Mouse (Mus musculus): ENCODE data around the gene Pla2g15. TPM values are rescaled to one million over a fixed set of nuclear protein-coding genes. Genes with fewer than 3 reads are reported as not detected.

Gene Pla2g15
- polyA plus RNA-seq (2014; fragmentation: Illumina TruSeq; extraction: RNeasy Lipid Tissue Mini Kit (QIAGEN cat#74804); ENCODE audit: low read depth, low replicate concordance), result 2.3 TPM

DNA sequence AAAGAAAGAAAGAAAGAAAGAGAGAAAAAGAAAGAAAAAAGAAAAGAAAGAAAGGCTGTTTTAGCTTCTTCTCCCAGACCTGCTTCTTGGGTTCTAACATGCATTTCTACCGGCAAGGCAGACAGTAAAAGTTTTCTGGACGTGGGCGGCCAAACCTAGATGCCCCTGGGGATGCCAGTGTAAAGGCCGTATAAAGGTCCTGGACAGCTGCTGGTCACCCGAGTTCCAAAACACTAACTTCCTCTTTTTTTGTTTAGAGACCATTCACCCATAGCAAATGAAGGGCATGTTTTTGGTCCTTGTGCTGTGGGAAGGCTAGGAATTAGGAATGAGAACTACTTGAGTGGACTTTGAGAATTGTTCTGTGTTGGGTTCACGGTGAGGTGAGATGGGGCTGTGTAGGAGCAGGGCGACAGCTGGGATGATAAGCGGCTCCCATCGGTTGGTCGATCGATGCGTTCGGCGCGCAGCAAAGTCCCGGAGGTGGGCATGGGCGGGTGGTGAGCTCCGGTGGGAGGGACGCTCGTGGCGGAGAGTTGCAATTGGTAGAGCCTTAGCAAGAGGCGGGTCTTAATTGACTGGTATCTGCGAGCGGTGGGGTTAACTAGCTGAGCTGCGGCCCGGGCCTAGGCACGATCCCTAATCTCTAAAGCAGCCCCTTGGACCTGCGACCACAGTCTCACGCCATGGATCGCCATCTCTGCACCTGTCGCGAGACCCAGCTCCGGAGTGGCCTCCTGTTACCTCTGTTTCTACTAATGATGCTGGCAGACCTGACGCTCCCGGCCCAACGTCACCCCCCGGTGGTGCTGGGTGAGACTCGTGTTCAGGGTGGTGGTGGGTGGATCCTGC is at the start of gene Pla2g15:
Pla2g15 (plus strand) TSS at position 599 of the 852 bp plus-strand sequence.

DNA sequence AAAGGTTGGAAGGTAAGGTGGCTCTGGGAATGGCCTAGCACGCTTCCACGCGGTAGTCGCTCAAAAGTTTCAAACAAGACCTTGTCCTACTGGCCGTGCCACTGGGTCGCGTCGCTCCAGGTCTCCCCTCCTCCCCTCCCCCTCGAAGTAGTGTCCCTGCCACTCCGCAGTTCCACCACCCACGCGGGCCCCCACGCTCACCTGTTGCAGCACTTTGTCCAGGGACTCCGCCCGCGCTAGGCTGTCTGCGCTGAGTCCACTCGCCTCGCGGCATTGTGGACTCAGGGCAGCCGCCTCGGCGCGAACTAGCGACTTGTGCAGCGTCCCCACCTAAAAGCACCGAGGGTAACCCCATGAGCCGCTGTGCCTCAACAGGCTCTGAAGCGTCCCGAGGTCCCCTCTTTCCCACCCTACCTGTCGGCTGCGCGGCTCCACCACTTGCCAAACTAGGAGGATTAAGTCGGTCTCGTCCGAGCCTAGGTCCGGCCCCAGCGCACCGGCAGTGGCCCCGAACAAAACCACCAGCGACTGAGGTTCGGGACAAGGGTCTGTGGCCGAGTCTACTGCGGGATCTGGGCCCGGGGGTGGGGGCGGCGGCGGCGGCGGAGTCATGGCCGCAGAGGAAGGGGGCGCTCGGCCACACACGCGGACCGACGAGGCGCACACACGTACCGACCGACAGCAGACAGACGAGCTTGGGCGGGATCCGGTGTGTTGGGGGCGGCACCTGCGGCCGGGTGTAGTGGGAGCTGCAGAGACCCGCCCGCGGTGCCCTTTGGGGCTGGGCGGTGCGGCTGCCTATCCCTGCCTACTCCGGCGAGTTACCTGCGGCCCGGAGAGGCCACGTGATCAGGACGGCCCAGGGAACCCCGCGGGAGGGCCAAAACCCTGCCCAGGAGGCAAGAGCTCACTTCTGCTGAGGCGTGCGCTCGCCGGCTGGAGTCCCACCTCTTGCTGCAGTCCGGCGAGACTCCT is 13.8 kb upstream of the Pla2g15 start, which contains the start of gene Esrp2:
Esrp2 (minus strand) TSS at position 819 of the 975 bp plus-strand sequence.

DNA sequence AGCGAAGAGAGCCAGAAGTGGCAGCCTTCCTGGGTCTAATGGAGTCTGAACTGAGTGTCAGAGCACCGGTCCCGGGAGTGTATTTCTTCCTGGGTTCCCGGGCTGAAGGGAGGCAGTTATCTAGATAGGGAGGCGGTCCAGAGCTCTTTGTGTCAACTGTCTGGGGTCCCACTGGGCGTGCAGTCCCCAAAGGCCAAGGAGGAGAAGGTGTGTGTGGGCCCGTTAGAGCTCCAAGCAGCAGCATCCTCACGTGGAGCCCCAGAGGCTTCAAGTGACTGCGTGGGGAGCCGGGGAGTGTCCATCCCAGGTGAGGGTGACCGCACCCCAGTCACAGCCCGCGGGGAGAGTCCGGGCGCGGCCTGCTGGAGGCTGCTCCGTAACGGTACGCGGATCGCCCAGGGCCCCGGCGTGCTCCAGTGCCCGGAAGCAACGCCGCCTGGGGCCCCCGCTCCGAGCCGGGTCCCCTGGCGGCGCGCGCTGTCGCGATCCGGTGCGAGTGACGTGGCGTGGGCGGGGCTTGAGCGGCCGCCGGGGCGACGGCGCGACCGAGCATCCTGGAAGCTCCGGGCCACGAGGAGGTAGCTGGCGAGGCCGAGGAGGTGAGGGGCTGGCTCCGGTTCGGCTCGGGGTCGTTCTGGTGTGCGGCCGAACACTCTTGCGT is 18.3 kb downstream of the Pla2g15 start, which contains the start of gene Slc7a6:
Slc7a6 (plus strand) TSS at position 502 of the 661 bp plus-strand sequence.

DNA sequence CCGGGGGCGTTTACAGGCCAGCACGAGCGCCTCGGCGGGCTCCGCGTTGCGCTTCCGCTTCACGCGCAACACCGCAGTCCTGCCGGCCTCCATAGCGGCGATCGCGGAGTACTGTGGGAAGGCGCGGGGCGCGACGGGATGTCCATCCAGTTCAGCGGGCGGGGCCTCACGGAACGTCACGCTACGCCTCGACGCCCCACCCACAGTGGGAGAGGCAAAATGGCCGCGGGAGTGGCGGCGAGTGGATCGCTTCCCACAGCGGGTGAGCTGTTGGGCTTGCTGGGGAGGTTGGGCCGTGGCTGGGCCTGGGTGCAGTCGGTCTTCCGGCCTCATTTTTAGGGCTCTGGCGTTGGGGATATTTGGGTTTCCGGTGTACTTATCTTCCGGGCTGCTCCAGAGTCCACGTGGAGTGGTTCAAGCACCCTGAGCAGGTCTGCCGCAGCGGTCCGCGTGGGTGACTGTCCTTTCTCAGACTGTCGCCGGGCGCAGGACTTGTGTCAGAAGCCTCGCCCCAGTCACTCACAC is 60.7 kb downstream of the Pla2g15 start, which contains the start of the genes Slc7a6os and Prmt7:
Slc7a6os (minus strand) TSS at position 115 of the 525 bp plus-strand sequence.
Prmt7 (plus strand) TSS at position 116 of the 525 bp plus-strand sequence.

Other genes with a start within 250 kb of the Pla2g15 start
- gene Pskh1, start 250.0 kb upstream of the Pla2g15 start, polyA plus RNA-seq (2014; fragmentation: Illumina TruSeq; extraction: RNeasy Lipid Tissue Mini Kit (QIAGEN cat#74804); ENCODE audit: low read depth, low replicate concordance), result 2.6 TPM
- 1.5 TPM for gene Ctrl, start 216.5 kb upstream of the Pla2g15 start, polyA plus RNA-seq (2014; fragmentation: Illumina TruSeq; extraction: RNeasy Lipid Tissue Mini Kit (QIAGEN cat#74804); ENCODE audit: low read depth, low replicate concordance)
- 1.7 TPM for gene Psmb10, start 212.0 kb upstream of the Pla2g15 start, polyA plus RNA-seq (2014; fragmentation: Illumina TruSeq; extraction: RNeasy Lipid Tissue Mini Kit (QIAGEN cat#74804); ENCODE audit: low read depth, low replicate concordance)
- not detected for gene Lcat, start 207.0 kb upstream of the Pla2g15 start, polyA plus RNA-seq (2014; fragmentation: Illumina TruSeq; extraction: RNeasy Lipid Tissue Mini Kit (QIAGEN cat#74804); ENCODE audit: low read depth, low replicate concordance)
- 1.7 TPM for gene Slc12a4, start 184.3 kb upstream of the Pla2g15 start, polyA plus RNA-seq (2014; fragmentation: Illumina TruSeq; extraction: RNeasy Lipid Tissue Mini Kit (QIAGEN cat#74804); ENCODE audit: low read depth, low replicate concordance)
- not detected for gene Dpep3, start 171.0 kb upstream of the Pla2g15 start, polyA plus RNA-seq (2014; fragmentation: Illumina TruSeq; extraction: RNeasy Lipid Tissue Mini Kit (QIAGEN cat#74804); ENCODE audit: low read depth, low replicate concordance)
- 1.1 TPM for gene Dus2, start 159.1 kb upstream of the Pla2g15 start, polyA plus RNA-seq (2014; fragmentation: Illumina TruSeq; extraction: RNeasy Lipid Tissue Mini Kit (QIAGEN cat#74804); ENCODE audit: low read depth, low replicate concordance)
- gene Dpep2nb, start 144.4 kb upstream of the Pla2g15 start, polyA plus RNA-seq (2014; fragmentation: Illumina TruSeq; extraction: RNeasy Lipid Tissue Mini Kit (QIAGEN cat#74804); ENCODE audit: low read depth, low replicate concordance), result not detected
- gene Ddx28, start 138.5 kb upstream of the Pla2g15 start, polyA plus RNA-seq (2014; fragmentation: Illumina TruSeq; extraction: RNeasy Lipid Tissue Mini Kit (QIAGEN cat#74804); ENCODE audit: low read depth, low replicate concordance), result 1.5 TPM
- gene Nfatc3, start 91.6 kb upstream of the Pla2g15 start, polyA plus RNA-seq (2014; fragmentation: Illumina TruSeq; extraction: RNeasy Lipid Tissue Mini Kit (QIAGEN cat#74804); ENCODE audit: low read depth, low replicate concordance), result 87.4 TPM
- gene Esrp2, start 13.4 kb upstream of the Pla2g15 start, polyA plus RNA-seq (2014; fragmentation: Illumina TruSeq; extraction: RNeasy Lipid Tissue Mini Kit (QIAGEN cat#74804); ENCODE audit: low read depth, low replicate concordance), result 15.3 TPM
- 9.0 TPM for gene Slc7a6, start 18.5 kb downstream of the Pla2g15 start, polyA plus RNA-seq (2014; fragmentation: Illumina TruSeq; extraction: RNeasy Lipid Tissue Mini Kit (QIAGEN cat#74804); ENCODE audit: low read depth, low replicate concordance)
- 37.0 TPM for gene Slc7a6os, start 60.5 kb downstream of the Pla2g15 start, polyA plus RNA-seq (2014; fragmentation: Illumina TruSeq; extraction: RNeasy Lipid Tissue Mini Kit (QIAGEN cat#74804); ENCODE audit: low read depth, low replicate concordance)
- 2.7 TPM for gene Prmt7, start 60.5 kb downstream of the Pla2g15 start, polyA plus RNA-seq (2014; fragmentation: Illumina TruSeq; extraction: RNeasy Lipid Tissue Mini Kit (QIAGEN cat#74804); ENCODE audit: low read depth, low replicate concordance)
- gene Smpd3, start 187.6 kb downstream of the Pla2g15 start, polyA plus RNA-seq (2014; fragmentation: Illumina TruSeq; extraction: RNeasy Lipid Tissue Mini Kit (QIAGEN cat#74804); ENCODE audit: low read depth, low replicate concordance), result 16.4 TPM

Measured in sigmoid colon, adult 10 weeks (tissue).